Mouse (Mus musculus) urinary bladder, postnatal 14 days (tissue): ENCODE measurements at regions not wholly inside any gene's neighbourhood (a gene's known extent, or its start where the extent isn't known, plus 50 kb on each side); places are given as distances from the start of the nearest gene placed in this dataset.

ENCODE experiments used
- DNase-seq: peaks from one replicate; pipeline ENCODE4 v3.0.0; 2021; ENCODE audit warnings: low spot score

GRCm38 (mm10) chr14:33797551-33798303 is 125.7 kb upstream of the Gdf10 start:
- DNase-seq, result no peak

DNA sequence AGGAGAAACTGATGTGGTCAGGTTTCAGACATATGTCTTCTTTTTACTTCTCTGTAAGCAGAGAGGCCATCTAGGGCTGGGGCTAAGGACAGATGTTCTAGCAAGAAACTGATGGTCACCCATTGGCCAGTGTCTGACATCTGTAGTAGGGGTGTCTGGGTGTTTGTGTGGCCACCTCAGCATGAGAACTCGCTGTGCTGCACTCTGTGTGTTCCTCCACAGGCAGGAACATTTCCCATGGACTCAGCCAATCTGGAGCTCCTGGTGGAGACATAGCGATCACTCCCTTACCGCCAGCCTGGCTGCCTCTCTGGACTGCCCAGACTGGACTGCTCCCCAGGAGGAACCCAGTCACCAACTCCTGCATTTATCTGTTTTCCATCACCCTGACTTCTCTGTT is 119.1 kb upstream of the Gdf10 start:
- DNase-seq, result no peak

DNA sequence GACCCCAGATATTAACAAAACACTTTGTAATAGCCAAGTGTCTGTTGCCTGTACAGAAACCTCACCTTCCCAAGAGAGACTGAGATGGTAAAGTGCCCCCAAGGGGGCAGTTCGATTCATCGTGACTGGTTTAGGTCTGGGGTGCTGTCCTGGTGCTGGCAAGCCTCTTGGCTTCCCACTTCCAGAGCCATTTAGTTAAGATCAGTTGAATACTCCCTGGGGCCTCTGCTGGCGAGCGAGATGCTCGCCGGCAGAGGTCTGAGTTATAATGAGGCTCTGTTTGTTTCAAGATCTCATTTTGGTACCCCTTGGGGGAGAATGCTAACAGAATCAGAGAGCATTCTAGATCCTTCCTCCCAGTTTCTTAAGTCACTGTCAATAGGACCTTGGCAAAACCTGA is 118.7 kb upstream of the Gdf10 start:
- no peak for DNase-seq

DNA sequence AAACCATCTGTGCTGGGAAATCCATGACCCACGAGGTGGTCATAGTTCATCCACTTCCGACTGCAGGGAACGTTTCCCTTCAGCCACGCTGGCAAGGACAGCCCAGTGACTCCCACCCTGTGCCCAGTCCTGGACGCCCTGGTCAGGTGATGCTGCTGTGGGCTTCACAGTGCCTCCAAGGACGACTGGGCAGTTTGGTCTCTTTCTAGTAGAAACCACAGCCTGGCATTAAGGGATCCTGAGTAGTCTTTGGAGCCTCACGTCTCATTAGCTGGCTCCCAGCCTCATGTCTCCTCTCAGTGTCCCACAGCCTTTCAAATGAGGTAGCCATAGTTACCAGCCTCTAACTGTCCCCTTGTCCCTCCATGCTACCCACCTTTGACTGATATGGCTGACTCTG is 116.2 kb upstream of the Gdf10 start:
- DNase-seq, result no peak

GRCm38 (mm10) chr14:33808593-33809265 is 114.7 kb upstream of the Gdf10 start:
- peak; percentile 24 for DNase-seq

DNA sequence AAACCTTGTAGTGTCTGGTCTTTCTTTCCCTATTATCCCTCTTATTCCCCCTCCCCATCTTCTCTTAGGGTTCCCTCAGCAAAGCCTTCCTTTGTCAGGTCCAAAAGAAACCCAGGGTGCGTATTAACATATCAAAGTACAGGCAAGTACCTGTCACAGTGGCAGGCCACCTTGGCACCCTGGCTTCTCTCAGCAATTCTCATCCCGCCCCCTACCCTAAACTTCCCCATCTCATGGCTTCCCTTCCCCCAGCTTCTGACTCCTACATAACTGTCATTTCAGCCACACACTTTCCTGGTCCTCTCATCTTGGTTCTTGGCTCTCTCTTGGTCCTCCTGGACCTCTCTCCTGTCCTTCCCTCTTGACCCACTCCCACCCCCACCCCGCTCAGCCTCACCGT is 112.8 kb upstream of the Gdf10 start:
- DNase-seq, result no peak

DNA sequence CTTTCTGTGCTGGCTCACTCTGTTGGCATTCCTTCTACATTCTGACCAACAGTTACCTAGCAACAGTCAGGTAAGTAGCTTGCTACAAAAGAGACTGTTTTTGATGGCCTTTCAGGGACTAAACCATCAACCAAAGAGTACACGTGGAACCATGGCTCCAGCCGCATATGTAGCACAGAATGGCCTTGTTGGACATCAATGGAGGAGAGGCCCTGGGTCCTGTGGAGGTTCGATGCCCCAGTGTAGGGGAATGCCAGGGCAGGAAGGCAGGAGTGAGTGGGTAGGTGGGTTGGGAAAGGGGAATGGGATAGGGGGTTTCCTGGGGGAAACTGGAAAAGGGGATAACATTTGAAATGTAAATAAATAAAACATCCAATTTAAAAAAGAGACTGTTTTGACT is 112.1 kb upstream of the Gdf10 start:
- no peak for DNase-seq

- no peak for DNase-seq
These were observed 111.1 kb upstream of the Gdf10 start for GRCm38 (mm10) chr14:33812266-33812665.

DNA sequence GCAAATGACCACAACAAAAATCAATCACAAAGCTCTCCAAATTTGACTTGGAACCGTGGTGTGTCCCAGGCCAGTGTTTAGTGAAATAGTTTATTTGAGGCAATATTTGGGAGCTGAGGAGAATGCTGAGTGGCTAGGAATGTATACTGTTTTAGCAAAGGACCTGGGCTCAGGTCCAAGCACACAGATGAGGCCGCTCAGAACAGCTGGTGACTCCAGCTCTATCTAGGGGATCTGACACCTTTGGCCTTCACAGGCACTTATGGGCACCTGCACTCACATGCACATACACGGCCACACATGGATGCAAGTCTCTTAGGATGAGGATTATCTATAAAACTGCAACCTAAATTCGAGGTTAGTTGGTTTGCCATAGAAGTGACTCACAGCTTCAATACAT is 110.6 kb upstream of the Gdf10 start:
- no peak for DNase-seq

DNA sequence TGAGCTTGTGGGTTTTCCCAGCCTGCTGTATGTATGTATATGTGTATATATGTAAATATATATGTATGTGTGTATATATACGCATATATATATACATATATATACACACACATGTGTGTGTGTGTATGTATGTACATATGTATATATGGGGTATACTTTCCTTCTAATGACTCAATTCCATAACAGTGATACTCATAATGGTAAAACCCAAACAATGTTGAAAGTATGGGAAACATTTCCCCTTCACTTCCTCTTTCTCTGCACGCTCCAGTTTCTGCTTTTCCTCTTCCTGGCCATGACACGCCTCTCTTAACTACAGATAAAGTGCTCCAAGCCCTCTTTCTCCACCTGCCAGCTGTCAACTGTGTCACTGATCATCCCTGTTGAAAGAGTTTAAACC is 110.1 kb upstream of the Gdf10 start:
- no peak for DNase-seq

- no peak for DNase-seq
These were observed 109.3 kb upstream of the Gdf10 start for GRCm38 (mm10) chr14:33814107-33814506.

DNA sequence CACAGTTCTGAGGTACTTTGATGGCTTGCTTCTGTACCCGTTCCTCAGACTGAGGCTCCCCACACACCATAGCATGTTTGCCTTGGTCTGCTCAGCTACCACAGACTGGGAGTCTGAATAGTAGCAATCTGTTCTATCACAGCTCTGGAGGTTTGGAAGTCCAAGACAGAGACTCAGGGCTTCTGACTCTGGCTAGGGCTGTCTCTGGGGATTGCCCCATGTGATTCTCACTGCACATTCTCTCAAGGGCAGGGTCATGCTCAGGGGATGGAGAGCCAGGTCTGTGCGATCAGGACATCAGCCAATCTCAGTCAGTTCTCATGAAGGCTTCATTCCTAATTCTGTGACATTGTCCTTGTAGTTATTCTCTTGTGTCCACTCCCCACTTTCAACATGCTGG is 108.8 kb upstream of the Gdf10 start:
- no peak for DNase-seq

DNA sequence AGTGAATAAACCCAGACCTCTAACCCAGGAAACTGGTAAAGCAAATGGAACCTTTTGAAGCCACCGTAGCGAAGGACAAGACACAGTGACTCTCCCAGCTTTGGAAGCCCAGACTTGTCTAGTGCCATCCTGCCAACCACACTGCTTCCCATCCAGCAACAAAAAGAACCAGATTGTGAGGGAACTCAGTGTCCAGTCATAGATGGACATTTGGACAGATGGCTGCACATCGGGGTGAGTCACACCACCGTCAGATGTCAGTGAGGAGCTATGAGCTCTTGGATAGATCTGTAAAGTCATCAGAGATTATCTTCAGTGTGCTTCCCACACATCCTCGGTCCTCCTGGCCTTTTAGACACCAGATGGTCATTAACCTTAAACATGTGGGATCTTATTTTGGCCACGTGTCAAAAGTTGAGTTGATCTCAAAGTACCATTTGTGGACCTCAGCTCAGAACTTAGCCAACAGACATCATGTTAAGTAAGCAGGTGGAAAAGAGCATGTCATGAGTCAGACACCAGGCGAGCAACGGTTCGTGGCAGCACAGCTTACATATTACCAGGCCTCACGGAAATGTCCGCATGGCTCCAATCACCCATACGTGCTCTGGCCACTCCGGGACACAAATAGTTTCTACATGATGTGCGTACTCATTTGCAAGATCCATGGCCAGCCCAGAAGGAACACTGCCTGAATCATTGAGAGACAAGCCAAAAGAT is 102.7 kb upstream of the Gdf10 start:
- DNase-seq, result peak; percentile 39

- DNase-seq, result peak; percentile 28
These were observed 102.0 kb upstream of the Gdf10 start for GRCm38 (mm10) chr14:33821436-33821835.

- peak; percentile 44 for DNase-seq
These were observed 98.9 kb upstream of the Gdf10 start for GRCm38 (mm10) chr14:33824421-33824874.

- DNase-seq, result no peak
These were observed 97.3 kb upstream of the Gdf10 start for GRCm38 (mm10) chr14:33826003-33826644.

DNA sequence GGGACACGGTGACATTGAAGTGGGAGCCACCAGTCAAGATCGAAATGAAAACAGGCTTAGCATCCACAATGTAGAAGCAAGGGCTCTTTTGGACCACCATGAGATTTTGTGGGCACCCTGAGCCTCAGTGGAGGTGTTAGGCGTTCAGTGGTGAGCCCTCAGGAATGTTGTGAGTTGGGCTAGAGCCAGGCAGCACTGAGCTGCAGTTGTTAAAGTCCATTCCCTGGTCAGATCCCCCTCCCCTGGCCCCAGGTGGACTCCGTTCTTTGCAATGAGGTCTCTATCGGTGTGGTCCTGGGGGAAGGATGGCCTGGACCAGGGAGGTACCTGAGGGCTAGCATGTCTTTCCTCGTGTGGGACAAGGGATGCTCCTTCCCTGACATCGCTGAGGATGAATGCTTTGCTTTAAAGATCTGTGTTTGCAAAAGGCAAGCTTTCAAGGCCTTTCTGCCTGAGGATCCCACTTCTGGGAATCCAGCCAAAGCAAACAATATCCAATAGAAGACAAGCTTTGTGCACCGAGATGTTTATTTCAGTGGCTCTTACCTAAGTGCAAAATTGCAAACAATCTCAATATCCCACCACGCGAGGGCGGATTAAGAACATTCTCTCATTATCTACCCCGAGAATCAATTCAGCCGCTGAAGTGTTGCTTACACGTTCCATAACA is 90.6 kb upstream of the Gdf10 start:
- no peak for DNase-seq

- DNase-seq, result no peak
These were observed 87.0 kb upstream of the Gdf10 start for GRCm38 (mm10) chr14:33836341-33836740.

DNA sequence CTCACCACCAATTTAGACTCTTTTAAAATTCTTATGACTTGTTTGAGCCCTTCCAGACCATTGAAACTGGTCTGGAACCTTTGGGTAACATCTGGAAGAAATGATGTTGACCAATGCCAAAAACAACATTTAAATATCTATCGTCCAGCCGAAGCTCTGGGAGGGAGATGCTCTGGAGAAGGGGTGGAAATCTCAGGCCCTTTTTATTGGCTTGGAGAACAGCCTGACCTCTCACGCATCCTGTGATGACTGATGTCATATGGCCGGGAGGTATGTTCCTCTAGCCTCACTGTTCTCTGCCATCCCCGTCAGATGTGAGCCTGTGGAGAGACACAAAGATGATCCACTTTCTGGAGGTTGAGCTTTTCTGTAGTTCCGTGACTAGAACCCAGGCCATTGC is 81.6 kb upstream of the Gdf10 start:
- DNase-seq, result peak; percentile 15

DNA sequence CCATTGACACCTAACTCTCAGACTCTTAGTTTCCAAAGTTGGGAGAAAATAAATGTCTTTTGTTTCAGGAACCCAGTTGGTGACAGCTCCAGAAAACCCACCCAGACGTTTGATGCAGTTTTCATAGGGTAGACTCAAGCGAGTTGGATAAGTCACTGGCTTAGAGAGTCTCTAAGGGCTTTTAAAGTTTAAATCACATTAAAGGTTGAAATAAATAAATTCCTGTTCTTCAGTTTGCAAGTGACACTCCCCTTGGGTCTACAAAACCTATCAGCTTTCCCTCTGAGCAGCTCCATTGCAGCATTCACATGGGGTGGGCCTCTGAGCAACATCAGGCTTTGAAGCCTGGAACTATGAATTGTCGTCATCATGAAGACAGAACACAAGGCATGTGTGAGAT is 69.9 kb upstream of the Gdf10 start:
- DNase-seq, result no peak

DNA sequence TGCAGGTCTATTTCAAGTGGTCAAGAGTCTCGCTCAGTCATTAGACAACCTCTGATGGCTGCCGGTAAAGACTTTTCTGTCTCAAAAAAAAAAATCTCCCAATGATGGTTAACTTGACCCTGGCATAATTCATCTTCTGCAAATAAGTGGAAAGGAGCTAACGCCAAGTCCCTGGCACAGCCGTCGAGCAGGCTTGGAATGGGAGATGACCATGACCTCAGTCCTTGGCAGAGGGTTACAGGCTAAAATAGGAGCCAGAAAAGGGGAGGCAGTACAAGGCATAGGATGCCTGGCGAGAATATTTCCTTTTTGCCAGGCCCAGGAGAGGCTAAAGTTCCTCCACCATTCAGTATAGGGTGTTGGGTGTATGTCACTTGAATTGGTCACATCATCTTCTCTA is 69.2 kb upstream of the Gdf10 start:
- DNase-seq, result no peak

GRCm38 (mm10) chr14:33856992-33857391 is 66.4 kb upstream of the Gdf10 start:
- no peak for DNase-seq
